Comparison of ENCODE assay signal across 8 mouse cellular contexts in genomic region chr5:147751673-147752130, GRCm38 (mm10). TPM values are rescaled to one million over a fixed set of nuclear protein-coding genes. Genes with fewer than 3 reads are reported as not detected.
DNase-seq lines count a peak whose midpoint lies in the region; ATAC-seq lines count a peak whose summit lies in the region.

No protein-coding gene starts in this region.

- peak overlapping the region; percentile 17 for H3K4me3 ChIP-seq in intestine, embryonic 16.5 days (ENCODE audit: low read length)
- no peak overlapping the region for H3K4me3 ChIP-seq in liver, embryonic 13.5 days (replicated peaks)

- ATAC-seq in intestine, embryonic 16.5 days, result peak; percentile 75
- ATAC-seq in liver, embryonic 13.5 days (ENCODE audit: low read depth), result 0 out of 2 replicates have a peak, but pooled peaks have one; percentile 43

- H3K4me1 ChIP-seq in intestine, embryonic 16.5 days (ENCODE audit: control insufficient read depth, insufficient read depth, low read length), result peaks cover 9% of the 10 kb centered on the region
- no peaks in the 10 kb centered on the region; the same call in 1 of the 2 replicates for H3K4me1 ChIP-seq in liver, embryonic 13.5 days (replicated peaks)

- H3K27me3 ChIP-seq in intestine, embryonic 16.5 days (replicated peaks; ENCODE audit: control insufficient read depth, insufficient read depth, low read length), result peaks cover 10% of the 10 kb centered on the region
- H3K27me3 ChIP-seq in liver, embryonic 13.5 days, result peaks cover 63% of the 10 kb centered on the region

- peak; percentile 19 for DNase-seq in layer of hippocampus, adult 9-11 months
- DNase-seq in layer of hippocampus, adult 9-10 months (ENCODE audit: low spot score), result no peak
- peak; percentile 68 for DNase-seq in embryo, embryonic 10.5 days (ENCODE audit: low spot score)
- DNase-seq in heart, adult 11 months, result peak; percentile 99
- no peak for DNase-seq in liver, embryonic 13.5 days
- DNase-seq in neural tube, embryonic 10.5 days (ENCODE audit: extremely low spot score, low spot score), result peak; percentile 68
- no peak for DNase-seq in T-cell, adult 2 months (ENCODE audit: low spot score)

- under 1% methylated on average over 28 of the region's 28 CpGs for WGBS in intestine, embryonic 16.5 days
- under 1% methylated on average over 28 of the region's 28 CpGs for WGBS in liver, embryonic 13.5 days (ENCODE audit: insufficient replicate concordance)

- H3K9ac ChIP-seq in intestine, embryonic 16.5 days (ENCODE audit: low read depth, low read length), result no peak overlapping the region
- H3K9ac ChIP-seq in liver, embryonic 13.5 days, result no peak overlapping the region

- no peak overlapping the region for H3K27ac ChIP-seq in intestine, embryonic 16.5 days (ENCODE audit: low read length)
- H3K27ac ChIP-seq in liver, embryonic 13.5 days, result no peak overlapping the region

- peak overlapping the region; percentile 42 for H3K4me2 ChIP-seq in intestine, embryonic 16.5 days (ENCODE audit: low read depth, low read length)
- peak overlapping the region; percentile 9; the same call in 1 of the 2 replicates for H3K4me2 ChIP-seq in liver, embryonic 13.5 days

- no peaks in the 10 kb centered on the region for H3K36me3 ChIP-seq in intestine, embryonic 16.5 days (ENCODE audit: control insufficient read depth, insufficient read depth, low read length)
- H3K36me3 ChIP-seq in liver, embryonic 13.5 days, result no peaks in the 10 kb centered on the region

- 0 out of 2 replicates have a peak, but pooled peaks cover 2% of the 10 kb centered on the region for H3K9me3 ChIP-seq in intestine, embryonic 16.5 days (ENCODE audit: control insufficient read depth, low read length)
- H3K9me3 ChIP-seq in liver, embryonic 13.5 days (replicated peaks), result 0 out of 2 replicates have a peak, but pooled peaks cover 4% of the 10 kb centered on the region

RNA-seq across cellular contexts. Expression of gene Flt1, which starts 25.9 kb away (rescaled TPM):
- polyA plus RNA-seq in intestine, embryonic 16.5 days (2015; fragmentation: Nextera tagmentation; extraction: Ambion mirVana), result 9.7 and 10.0 TPM in 2 replicates
- 2.4 and 2.8 TPM in 2 replicates for polyA plus RNA-seq in liver, embryonic 13.5 days (2015; fragmentation: Nextera tagmentation; extraction: Ambion mirVana)

Comparison
In these comparisons a context has a peak if more than half of its experiments do, and no peak if none do; other contexts are left out.
1. DNase-seq: peak in layer of hippocampus, adult 9-11 months (single experiment), embryo, embryonic 10.5 days (single experiment), heart, adult 11 months (single experiment) and neural tube, embryonic 10.5 days (single experiment); none in layer of hippocampus, adult 9-10 months (single experiment), liver, embryonic 13.5 days (single experiment) and T-cell, adult 2 months (single experiment).